Mouse (Mus musculus) bone marrow, adult 2 months (tissue): ENCODE measurements around the gene Ovgp1.

ENCODE experiments used
- CTCF ChIP-seq: fragments of 200-500 bp; IDR thresholded peaks from 2 replicates; pipeline ENCODE4 v1.5.1; 2011; ENCODE audit warnings: low read length, control low read depth; ENCODE audit not compliant: control insufficient read depth, insufficient read depth
- POLR2A ChIP-seq: fragments of 200-500 bp; IDR thresholded peaks from 2 replicates; pipeline ENCODE4 v1.6.1; 2011; ENCODE audit warnings: low read depth, mild to moderate bottlenecking, control low read depth, low read length, borderline replicate concordance; ENCODE audit not compliant: control insufficient read depth

DNA sequence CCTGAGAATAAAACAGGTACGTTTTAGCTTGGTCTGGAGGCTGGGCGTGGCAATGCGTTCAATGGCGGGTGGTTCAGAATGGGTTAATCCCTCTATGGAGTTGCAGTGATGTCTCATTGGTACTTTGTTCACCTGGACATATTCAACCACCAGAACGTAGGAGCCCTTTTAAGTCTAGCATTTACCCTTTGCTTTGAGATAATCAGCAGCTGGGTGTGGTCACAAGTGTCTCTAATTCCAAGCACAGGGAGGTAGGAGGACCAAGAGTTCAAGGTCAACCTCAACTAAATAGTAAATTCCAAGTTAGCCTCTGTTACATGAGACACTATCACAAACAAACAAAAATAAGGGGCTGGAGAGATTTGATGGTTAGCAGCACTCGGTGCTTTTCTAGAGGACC lies 44.7 kb upstream of the Ovgp1 start:
- TF ChIP-seq CTCF (no peak), POLR2A (no peak)
